Mouse (Mus musculus): ENCODE measurements at regions not wholly inside any gene's neighbourhood (a gene's known extent, or its start where the extent isn't known, plus 50 kb on each side); places are given as distances from the start of the nearest gene placed in this dataset.

- no peak for DNase-seq
- no peak overlapping the region for H3K9ac ChIP-seq
- no peak for ATAC-seq (ENCODE audit: insufficient read depth)
- no peaks in the 10 kb centered on the region for H3K36me3 ChIP-seq (ENCODE audit: insufficient read depth)
- H3K4me2 ChIP-seq: no peak overlapping the region
- no peak for TF ChIP-seq CTCF (IDR thresholded peaks at IDR 0.05; ENCODE audit: low read depth)
- H3K4me3 ChIP-seq (ENCODE audit: low read depth, low read length): no peak overlapping the region
- H3K9me3 ChIP-seq (ENCODE audit: low read depth, low read length): no peaks in the 10 kb centered on the region
- no peak overlapping the region for H3K27ac ChIP-seq (ENCODE audit: low read depth)
- no peaks in the 10 kb centered on the region for H3K27me3 ChIP-seq (ENCODE audit: insufficient read depth, low read length)
- H3K4me1 ChIP-seq (ENCODE audit: insufficient read depth): no peaks in the 10 kb centered on the region
- 85% methylated on average over 2 of the region's 2 CpGs for WGBS
Measured at GRCm38 (mm10) chr10:72923611-72924010, 175.5 kb upstream of the Pcdh15 start.

GRCm38 (mm10) chr10:72956957-72957356, 142.2 kb upstream of the Pcdh15 start:
- H3K4me3 ChIP-seq (ENCODE audit: low read depth, low read length): no peak overlapping the region
- H3K27me3 ChIP-seq (ENCODE audit: insufficient read depth, low read length): no peaks in the 10 kb centered on the region
- no peak for TF ChIP-seq CTCF (IDR thresholded peaks at IDR 0.05; ENCODE audit: low read depth)
- WGBS: 50% methylated on average over 3 of the region's 3 CpGs
- no peak overlapping the region for H3K9ac ChIP-seq
- H3K4me2 ChIP-seq: no peak overlapping the region
- no peaks in the 10 kb centered on the region for H3K36me3 ChIP-seq (ENCODE audit: insufficient read depth)
- no peak for ATAC-seq (ENCODE audit: insufficient read depth)
- DNase-seq: no peak
- no peaks in the 10 kb centered on the region for H3K9me3 ChIP-seq (ENCODE audit: low read depth, low read length)
- H3K27ac ChIP-seq (ENCODE audit: low read depth): no peak overlapping the region
- no peaks in the 10 kb centered on the region for H3K4me1 ChIP-seq (ENCODE audit: insufficient read depth)

GRCm38 (mm10) chr10:72960051-72960450, 139.1 kb upstream of the Pcdh15 start:
- WGBS: 49% methylated on average over 3 of the region's 3 CpGs
- H3K9me3 ChIP-seq (ENCODE audit: low read depth, low read length): no peaks in the 10 kb centered on the region
- ATAC-seq (ENCODE audit: insufficient read depth): no peak

GRCm38 (mm10) chr10:72981359-72981758, 117.8 kb upstream of the Pcdh15 start:
- TF ChIP-seq CTCF (IDR thresholded peaks at IDR 0.05; ENCODE audit: low read depth): no peak
- Histone ChIP-seq H3K27me3 (ENCODE audit: insufficient read depth, low read length) (no peaks in the 10 kb centered on the region), H3K27ac (ENCODE audit: low read depth) (no peak overlapping the region), H3K9me3 (ENCODE audit: low read depth, low read length) (no peaks in the 10 kb centered on the region), H3K9ac (no peak overlapping the region), H3K4me2 (no peak overlapping the region), H3K4me3 (ENCODE audit: low read depth, low read length) (no peak overlapping the region), H3K36me3 (ENCODE audit: insufficient read depth) (no peaks in the 10 kb centered on the region), H3K4me1 (ENCODE audit: insufficient read depth) (no peaks in the 10 kb centered on the region)
- ATAC-seq (ENCODE audit: insufficient read depth) (no peak), DNase-seq (no peak)
- 17% methylated on average over 1 of the region's 1 CpGs for WGBS

More at GRCm38 (mm10) chr10:72960051-72960450, 139.1 kb upstream of the Pcdh15 start:
- no peak for TF ChIP-seq CTCF (IDR thresholded peaks at IDR 0.05; ENCODE audit: low read depth)
- Histone ChIP-seq H3K27me3 (ENCODE audit: insufficient read depth, low read length) (no peaks in the 10 kb centered on the region), H3K27ac (ENCODE audit: low read depth) (no peak overlapping the region), H3K9ac (no peak overlapping the region), H3K4me3 (ENCODE audit: low read depth, low read length) (no peak overlapping the region), H3K4me1 (ENCODE audit: insufficient read depth) (no peaks in the 10 kb centered on the region), H3K4me2 (no peak overlapping the region), H3K36me3 (ENCODE audit: insufficient read depth) (no peaks in the 10 kb centered on the region)
- no peak for DNase-seq

DNA sequence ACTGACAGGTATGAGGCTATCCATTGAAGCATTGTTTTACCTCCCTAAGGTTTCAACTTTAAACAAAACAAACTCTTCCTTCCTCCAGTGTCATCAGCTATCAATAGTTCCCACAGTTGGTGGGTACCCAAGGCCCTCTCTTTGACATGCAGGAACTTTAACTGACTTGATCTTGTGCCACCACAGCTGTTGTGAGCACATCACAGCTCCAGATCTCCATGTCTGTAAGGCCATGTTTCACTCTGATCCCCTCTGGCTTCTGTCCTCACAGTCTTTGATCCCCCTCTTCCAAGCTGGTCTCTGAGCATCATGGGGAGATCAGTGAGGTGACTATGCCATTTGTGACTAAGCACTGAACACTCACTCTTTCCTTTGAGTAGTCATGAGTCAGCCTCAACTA, 110.8 kb upstream of the Pcdh15 start:
- no peak overlapping the region for H3K27ac ChIP-seq (ENCODE audit: low read depth)
- no peak for DNase-seq
- H3K4me2 ChIP-seq: no peak overlapping the region
- H3K36me3 ChIP-seq (ENCODE audit: insufficient read depth): no peaks in the 10 kb centered on the region
- H3K27me3 ChIP-seq (ENCODE audit: insufficient read depth, low read length): no peaks in the 10 kb centered on the region
- no peak for TF ChIP-seq CTCF (IDR thresholded peaks at IDR 0.05; ENCODE audit: low read depth)
- no peaks in the 10 kb centered on the region for H3K9me3 ChIP-seq (ENCODE audit: low read depth, low read length)
- no peak overlapping the region for H3K4me3 ChIP-seq (ENCODE audit: low read depth, low read length)
- ATAC-seq (ENCODE audit: insufficient read depth): no peak
- no peaks in the 10 kb centered on the region for H3K4me1 ChIP-seq (ENCODE audit: insufficient read depth)
- H3K9ac ChIP-seq: no peak overlapping the region

- Histone ChIP-seq H3K4me3 (ENCODE audit: low read depth, low read length) (no peak overlapping the region), H3K27ac (ENCODE audit: low read depth) (no peak overlapping the region), H3K9ac (no peak overlapping the region), H3K4me2 (no peak overlapping the region), H3K4me1 (ENCODE audit: insufficient read depth) (no peaks in the 10 kb centered on the region), H3K36me3 (ENCODE audit: insufficient read depth) (no peaks in the 10 kb centered on the region), H3K9me3 (ENCODE audit: low read depth, low read length) (no peaks in the 10 kb centered on the region), H3K27me3 (ENCODE audit: insufficient read depth, low read length) (no peaks in the 10 kb centered on the region)
- TF ChIP-seq CTCF (IDR thresholded peaks at IDR 0.05; ENCODE audit: low read depth): no peak
- WGBS: 62% methylated on average over 3 of the region's 3 CpGs
- no peak for ATAC-seq (ENCODE audit: insufficient read depth)
- peak; percentile 21 for DNase-seq
Measured at GRCm38 (mm10) chr10:73010897-73011296, 88.2 kb upstream of the Pcdh15 start.

DNA sequence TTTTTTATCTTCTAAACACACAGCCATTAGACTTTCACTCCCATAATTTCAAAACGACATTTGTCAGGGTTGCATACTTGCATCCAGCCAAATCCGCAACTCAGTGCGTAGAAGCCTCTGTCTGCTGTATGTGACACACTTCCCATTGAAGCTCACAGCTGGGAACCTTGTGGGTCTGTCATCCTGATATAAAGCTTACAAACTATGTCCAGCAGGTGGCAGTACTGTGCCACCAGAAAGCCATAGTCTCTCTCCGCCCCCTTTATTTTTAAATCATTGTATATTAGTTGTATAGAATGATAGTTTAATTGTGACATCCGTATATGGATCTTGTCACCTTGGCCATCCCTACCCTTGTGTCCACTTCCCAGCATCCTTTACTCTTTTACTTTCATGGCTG, 87.3 kb upstream of the Pcdh15 start:
- Histone ChIP-seq H3K27me3 (ENCODE audit: insufficient read depth, low read length) (no peaks in the 10 kb centered on the region), H3K9me3 (ENCODE audit: low read depth, low read length) (no peaks in the 10 kb centered on the region), H3K9ac (no peak overlapping the region), H3K4me2 (no peak overlapping the region), H3K4me1 (ENCODE audit: insufficient read depth) (no peaks in the 10 kb centered on the region), H3K36me3 (ENCODE audit: insufficient read depth) (no peaks in the 10 kb centered on the region), H3K4me3 (ENCODE audit: low read depth, low read length) (no peak overlapping the region), H3K27ac (ENCODE audit: low read depth) (no peak overlapping the region)
- DNase-seq (peak; percentile 41), ATAC-seq (ENCODE audit: insufficient read depth) (no peak)
- 61% methylated on average over 5 of the region's 5 CpGs for WGBS
- TF ChIP-seq CTCF (IDR thresholded peaks at IDR 0.05; ENCODE audit: low read depth): peak; percentile 39

DNA sequence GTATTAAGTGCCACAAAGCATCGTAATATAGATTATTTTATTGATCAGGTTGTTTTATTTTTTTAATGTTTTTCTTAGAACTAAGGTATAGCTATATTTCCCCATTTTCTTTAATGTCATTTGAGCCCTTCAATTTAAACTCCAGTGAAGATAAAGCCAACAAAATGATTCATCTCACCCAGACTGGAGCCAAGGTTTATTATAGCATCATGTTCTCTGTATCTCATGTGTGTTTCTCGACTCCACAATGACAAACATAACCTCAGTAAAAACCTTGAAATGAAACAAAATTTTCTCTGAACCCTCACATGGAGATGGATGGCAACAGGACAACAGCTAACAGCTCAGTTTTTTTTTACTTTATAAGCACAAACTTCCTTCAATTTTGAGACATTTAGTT, 61.7 kb upstream of the Pcdh15 start:
- ATAC-seq (ENCODE audit: insufficient read depth) (no peak), DNase-seq (no peak)
- Histone ChIP-seq H3K4me2 (no peak overlapping the region), H3K27ac (ENCODE audit: low read depth) (no peak overlapping the region), H3K27me3 (ENCODE audit: insufficient read depth, low read length) (no peaks in the 10 kb centered on the region), H3K4me1 (ENCODE audit: insufficient read depth) (no peaks in the 10 kb centered on the region), H3K4me3 (ENCODE audit: low read depth, low read length) (no peak overlapping the region), H3K9me3 (ENCODE audit: low read depth, low read length) (no peaks in the 10 kb centered on the region), H3K9ac (no peak overlapping the region), H3K36me3 (ENCODE audit: insufficient read depth) (no peaks in the 10 kb centered on the region)
- TF ChIP-seq CTCF (IDR thresholded peaks at IDR 0.05; ENCODE audit: low read depth): no peak
- 80% methylated on average over 2 of the region's 2 CpGs for WGBS
